Mouse (Mus musculus) small intestine, adult 2 months (tissue): ENCODE measurements around the gene Tex19.2.
"Not testable (repeated sequence)": the region's sequence is repeated elsewhere in the genome, so short reads cannot be mapped to it uniquely, and the experiment has no call there.

Experiments
- CTCF ChIP-seq: fragments of 200-500 bp; IDR thresholded peaks from 2 replicates; pipeline ENCODE4 v1.5.1; 2012; ENCODE audit warnings: low read depth, mild to moderate bottlenecking, control low read depth, inconsistent platforms, low read length, moderate library complexity, mixed read lengths; ENCODE audit not compliant: insufficient replicate concordance, insufficient read length; ENCODE audit errors: extremely low read depth
- POLR2A ChIP-seq: fragments of 200-500 bp; IDR thresholded peaks from 2 replicates; pipeline ENCODE4 v1.6.1; 2012; ENCODE audit warnings: low read depth, mild to moderate bottlenecking, control low read depth, inconsistent platforms, low read length, moderate library complexity

DNA sequence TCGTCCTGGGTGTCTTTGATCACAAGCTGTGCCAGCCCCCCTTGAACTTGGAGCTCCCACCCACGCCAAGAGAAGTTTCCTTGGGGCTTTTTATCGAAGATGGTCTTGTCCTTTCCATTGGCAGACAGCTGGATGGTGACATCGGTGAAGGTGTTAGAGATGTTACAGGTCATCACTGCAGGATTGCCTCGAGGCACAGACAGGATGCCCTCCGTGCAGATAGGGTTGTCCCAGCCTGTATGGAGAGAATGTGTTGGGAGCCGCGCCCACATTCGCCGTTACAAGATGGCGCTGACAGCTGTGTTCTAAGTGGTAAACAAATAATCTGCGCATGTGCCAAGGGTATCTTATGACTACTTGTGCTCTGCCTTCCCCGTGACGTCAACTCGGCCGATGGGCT lies 48.8 kb downstream of the Tex19.2 start:
- not testable (repeated sequence) for TF ChIP-seq CTCF, POLR2A
